Mouse (Mus musculus) small intestine, adult 2 months (tissue): ENCODE results near the gene Wnt6.

ENCODE experiments used
- CTCF ChIP-seq: fragments of 200-500 bp; IDR thresholded peaks from 2 replicates; pipeline ENCODE4 v1.5.1; 2012; ENCODE audit warnings: low read depth, mild to moderate bottlenecking, control low read depth, inconsistent platforms, low read length, moderate library complexity, mixed read lengths; ENCODE audit not compliant: insufficient replicate concordance, insufficient read length; ENCODE audit errors: extremely low read depth
- POLR2A ChIP-seq: fragments of 200-500 bp; IDR thresholded peaks from 2 replicates; pipeline ENCODE4 v1.6.1; 2012; ENCODE audit warnings: low read depth, mild to moderate bottlenecking, control low read depth, inconsistent platforms, low read length, moderate library complexity

GRCm38 (mm10) chr1:74814931-74815647 is 43.4 kb downstream of the Wnt6 start:
- no peak for TF ChIP-seq CTCF
- TF ChIP-seq POLR2A: no peak
